Mouse (Mus musculus) ES-E14 (cell line): Measurements from ENCODE around the gene Upk1a. TPM values are rescaled to one million over a fixed set of nuclear protein-coding genes. Genes with fewer than 3 reads are reported as not detected.

Experiments
- DNase-seq: peaks from one replicate; pipeline ENCODE4 v3.0.0-alpha.2; 2013; ENCODE audit warnings: low read depth, low spot score
- H3K27ac ChIP-seq: 2 replicates; pipeline ENCODE4 v1.5.1; 2012; ENCODE audit warnings: low read depth, mild to moderate bottlenecking, low read length, moderate library complexity, mixed read lengths; ENCODE audit not compliant: poor library complexity, insufficient read depth, severe bottlenecking
- H3K36me3 ChIP-seq: 2 replicates; pipeline ENCODE4 v1.6.1; 2012; ENCODE audit warnings: mild to moderate bottlenecking, low read length, moderate library complexity, mixed read lengths; ENCODE audit not compliant: control insufficient read depth, poor library complexity, insufficient read depth, severe bottlenecking
- H3K4me1 ChIP-seq, 2 experiments: fragments of 150-350 bp in 1 of 2; sonication (generic) in 1 of 2; 2 replicates each; pipeline ENCODE4 v1.6.1; 2012; ENCODE audit warnings: low read length in 2 of 2, mild to moderate bottlenecking in 1 of 2, mixed read lengths in 1 of 2; ENCODE audit not compliant: control insufficient read depth in 2 of 2, insufficient read depth in 2 of 2, poor library complexity in 1 of 2
- H3K4me3 ChIP-seq, 2 experiments: fragments of 150-350 bp in 1 of 2; sonication (generic) in 1 of 2; 2 replicates each; pipeline ENCODE4 v1.5.1; 2012; ENCODE audit warnings: low read length in 2 of 2, low read depth in 1 of 2, mild to moderate bottlenecking in 1 of 2, mixed read lengths in 1 of 2; ENCODE audit not compliant: insufficient read depth in 1 of 2, poor library complexity in 1 of 2, severe bottlenecking in 1 of 2
- H3K9ac ChIP-seq: 2 replicates; pipeline ENCODE4 v1.6.1; 2012; ENCODE audit warnings: low read depth, mild to moderate bottlenecking, low read length, mixed read lengths; ENCODE audit not compliant: poor library complexity, insufficient read depth, severe bottlenecking
- H3K9me3 ChIP-seq: fragments of 150-350 bp; sonication (generic); 2 replicates; pipeline ENCODE4 v1.6.1; 2012; ENCODE audit warnings: low read depth, mild to moderate bottlenecking, low read length; ENCODE audit not compliant: control insufficient read depth, insufficient read depth
- CHD2 ChIP-seq: IDR thresholded peaks from 2 replicates; pipeline ENCODE4 v1.6.1; 2014; ENCODE audit warnings: mild to moderate bottlenecking, low read depth, low read length, inconsistent platforms
- HCFC1 ChIP-seq: IDR thresholded peaks from 2 replicates; pipeline ENCODE4 v1.6.1; 2012; ENCODE audit warnings: low read length, inconsistent platforms, borderline replicate concordance; ENCODE audit not compliant: insufficient read depth
- MAFK ChIP-seq: IDR thresholded peaks from 2 replicates; pipeline ENCODE4 v1.6.1; 2014; ENCODE audit warnings: mild to moderate bottlenecking, low read depth, low read length, inconsistent platforms; ENCODE audit not compliant: insufficient read depth
- ZC3H11A ChIP-seq: IDR thresholded peaks from 2 replicates; pipeline ENCODE4 v1.6.1; 2012; ENCODE audit warnings: low read depth, mild to moderate bottlenecking, inconsistent platforms, low read length, borderline replicate concordance
- ZNF384 ChIP-seq: IDR thresholded peaks from 2 replicates; pipeline ENCODE4 v1.6.1; 2012; ENCODE audit warnings: low read depth, low read length, inconsistent platforms
- in situ Hi-C, 2 experiments: fragments of 600-800 bp; cut with MboI; formaldehyde crosslinking; loops; one replicate each; pipeline ENCODE4 v1.15.1; 2025; ENCODE audit warnings: low sequenced_read_pairs in 2 of 2, inconsistent platforms in 1 of 2; ENCODE audit not compliant: unreplicated experiment in 2 of 2
- total RNA-seq: library from RNA; depleted of rRNA; stranded (reverse); fragments of 300-350 nt; gene quantifications from 2 replicates; pipeline ENCODE4 v1.2.3, GENCODE M21; 2012

The Upk1a gene
- total RNA-seq, 1 experiment, result 1.8 TPM

DNA sequence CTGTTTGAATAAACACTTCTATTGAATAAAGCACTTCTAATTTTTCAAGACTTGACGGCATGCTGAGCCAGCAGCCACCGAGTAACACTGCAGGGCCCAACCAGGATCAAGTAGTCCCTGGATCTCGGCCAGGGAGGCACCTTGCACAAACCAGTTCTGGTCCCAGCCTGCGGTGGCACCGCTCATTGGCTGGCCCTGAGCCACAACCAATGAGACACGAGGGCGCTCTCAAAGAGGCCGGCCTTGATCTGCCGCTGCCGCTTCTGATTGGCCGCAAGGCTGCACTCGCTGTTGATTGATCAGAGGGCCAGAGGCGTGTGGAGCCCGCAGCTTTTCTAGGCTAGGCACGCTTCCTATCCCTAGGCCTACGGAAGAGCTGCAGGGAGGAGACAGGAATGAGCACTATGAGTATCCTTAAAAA is 12.7 kb downstream of the Upk1a start:
- Histone ChIP-seq H3K9ac (peak overlapping the region; percentile 33; the same call in 1 of the 2 replicates), H3K4me3 (peak overlapping the region; percentile 5 to 43; a peak in 2 of 4 replicates), H3K27ac (peak overlapping the region; percentile 54; the same call in 1 of the 2 replicates), H3K36me3 (no peaks in the 10 kb centered on the region), H3K4me1 (peaks cover 8 to 23% of the 10 kb centered on the region in 2 experiments), H3K9me3 (no peaks in the 10 kb centered on the region)
- peak; percentile 88 for DNase-seq
- in situ Hi-C loops, result no loop called here
- peak; percentile 82; the same call in 1 of the 2 replicates for TF ChIP-seq CHD2
- 0 out of 2 replicates have a peak, but pooled peaks have one; percentile 29 for TF ChIP-seq MAFK
- no peak; the same call in 1 of the 2 replicates for TF ChIP-seq HCFC1
- TF ChIP-seq ZC3H11A, result no peak
- TF ChIP-seq ZNF384, result no peak

DNA sequence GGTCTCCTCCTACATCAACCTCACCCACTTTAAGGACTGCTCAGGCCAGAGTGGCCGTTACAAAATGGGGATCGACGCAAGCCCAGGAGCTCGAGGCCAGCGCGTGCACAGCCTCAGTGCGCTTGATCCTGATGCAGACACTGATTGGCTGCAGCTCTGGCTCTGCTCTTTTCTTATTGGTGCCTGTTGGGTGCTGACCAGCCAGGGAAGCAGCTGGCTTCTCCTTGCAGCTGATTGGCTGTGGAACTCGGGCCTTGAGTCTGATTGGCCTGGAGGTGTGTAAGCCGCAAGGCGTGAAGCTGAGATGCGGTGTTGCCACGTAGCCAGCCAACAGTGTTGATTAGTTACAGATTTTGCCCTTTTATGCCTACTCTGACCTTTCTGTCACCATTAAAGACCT is 13.9 kb downstream of the Upk1a start, which contains the start of gene Zbtb32:
Gene Zbtb32 (minus strand): TSS at position 124 of the 400 bp plus-strand sequence.
- Histone ChIP-seq H3K4me3 (peak within 1 kb of the TSS; percentile 5 to 23; a peak in 1 of 4 replicates), H3K36me3 (no peaks in the 10 kb centered on the region), H3K27ac (no peak within 1 kb of the TSS), H3K9ac (peak within 1 kb of the TSS; percentile 4; the same call in 1 of the 2 replicates), H3K4me1 (peaks cover 8 to 25% of the 10 kb centered on the region in 2 experiments), H3K9me3 (no peaks in the 10 kb centered on the region)
- no peak for DNase-seq
- in situ Hi-C loops, result no loop called here
- TF ChIP-seq ZNF384, result no peak
- no peak for TF ChIP-seq HCFC1
- TF ChIP-seq CHD2, result peak; percentile 85
- no peak for TF ChIP-seq ZC3H11A
- no peak for TF ChIP-seq MAFK

- H3K4me1 ChIP-seq, result peaks cover 4 to 24% of the 10 kb centered on the region in 2 experiments
- TF ChIP-seq MAFK, result no peak
- no peak for TF ChIP-seq ZC3H11A
- TF ChIP-seq CHD2, result no peak
- TF ChIP-seq ZNF384, result no peak
- TF ChIP-seq HCFC1, result no peak
- no peak overlapping the region for H3K9ac ChIP-seq
- in situ Hi-C loops, result no loop called here
- H3K4me3 ChIP-seq, result no peak overlapping the region
- H3K27ac ChIP-seq, result no peak overlapping the region
- H3K9me3 ChIP-seq, result no peaks in the 10 kb centered on the region
- H3K36me3 ChIP-seq, result no peaks in the 10 kb centered on the region
- no peak for DNase-seq
These were observed 15.8 kb downstream of the Upk1a start for GRCm38 (mm10) chr7:30596811-30597210.

GRCm38 (mm10) chr7:30596093-30596492 is 16.6 kb downstream of the Upk1a start:
- Histone ChIP-seq H3K9me3 (no peaks in the 10 kb centered on the region), H3K27ac (no peak overlapping the region), H3K9ac (no peak overlapping the region), H3K4me3 (no peak overlapping the region), H3K4me1 (peaks cover 4 to 27% of the 10 kb centered on the region in 2 experiments), H3K36me3 (no peaks in the 10 kb centered on the region)
- DNase-seq, result no peak
- in situ Hi-C loops, result no loop called here
- TF ChIP-seq HCFC1, result no peak
- no peak for TF ChIP-seq ZNF384
- TF ChIP-seq MAFK, result no peak
- no peak for TF ChIP-seq CHD2
- no peak for TF ChIP-seq ZC3H11A

DNA sequence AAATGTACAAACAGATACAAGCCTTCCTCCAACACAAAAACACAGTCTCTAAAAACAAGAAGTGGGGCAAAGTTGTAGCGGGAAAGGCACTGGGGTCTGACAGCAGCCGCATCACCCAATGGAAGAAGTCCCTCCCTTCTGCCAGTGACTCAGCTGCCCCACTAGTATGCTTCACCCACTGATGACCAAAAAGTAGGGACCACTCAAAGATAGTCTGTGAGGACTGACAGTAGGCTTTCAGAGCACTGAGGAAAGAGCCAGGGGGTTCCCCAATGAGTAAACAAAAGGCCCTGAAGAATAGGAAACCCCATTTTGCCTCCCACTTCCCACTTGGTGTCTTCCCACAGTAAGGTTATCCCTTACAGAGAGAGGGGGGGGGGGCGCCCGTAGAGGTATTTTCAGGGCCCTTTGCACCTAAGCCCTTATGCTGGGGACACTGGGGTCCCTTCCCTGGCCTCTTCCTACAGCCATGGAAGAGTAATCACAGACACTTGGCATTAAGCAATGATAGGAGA is 18.1 kb downstream of the Upk1a start:
- in situ Hi-C loops, result no loop called here
- H3K27ac ChIP-seq, result no peak overlapping the region
- H3K4me3 ChIP-seq, result no peak overlapping the region

More for the DNA sequence above, 18.1 kb downstream of the Upk1a start:
- no peaks in the 10 kb centered on the region for H3K9me3 ChIP-seq
- no peak overlapping the region for H3K9ac ChIP-seq
- TF ChIP-seq HCFC1 (no peak), ZNF384 (no peak), CHD2 (no peak), MAFK (no peak), ZC3H11A (no peak)
- DNase-seq, result no peak
- no peaks in the 10 kb centered on the region for H3K36me3 ChIP-seq
- H3K4me1 ChIP-seq, result peaks cover 0 to 24% of the 10 kb centered on the region in 2 experiments
